Mouse (Mus musculus): ENCODE measurements around the gene Artn.
A peak's percentile ranks its signal among the peaks of the same experiment; 100 is the strongest.

Artn gene

DNA sequence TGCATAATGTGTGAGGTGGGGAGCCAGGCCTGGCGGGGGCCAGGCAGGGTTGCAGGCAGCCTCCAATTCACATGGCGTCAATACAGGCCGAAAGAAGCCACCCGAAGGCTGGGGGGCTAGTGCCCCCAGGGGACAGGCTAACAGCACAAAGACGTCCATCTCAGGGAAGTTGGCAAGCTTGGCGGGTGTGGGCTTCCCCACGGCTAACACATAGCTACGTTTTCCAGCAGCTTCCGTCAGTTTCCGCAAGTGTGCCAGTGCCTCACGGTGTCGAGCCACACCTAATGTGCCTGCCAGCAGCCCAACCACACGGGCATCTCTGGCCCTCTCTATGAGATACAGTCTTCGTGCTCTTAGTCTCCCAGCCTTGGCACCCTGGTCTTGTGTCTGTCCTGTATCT is 39.5 kb downstream of the Artn start:
- no peak for DNase-seq (ENCODE audit: low read depth, low spot score)
- no peaks in the 10 kb centered on the region for H3K27me3 ChIP-seq (ENCODE audit: control insufficient read depth, insufficient read depth, low read length, poor library complexity, severe bottlenecking)
- H3K36me3 ChIP-seq (ENCODE audit: control insufficient read depth, insufficient read depth, low read length, poor library complexity, severe bottlenecking), result peaks cover 2% of the 10 kb centered on the region

DNA sequence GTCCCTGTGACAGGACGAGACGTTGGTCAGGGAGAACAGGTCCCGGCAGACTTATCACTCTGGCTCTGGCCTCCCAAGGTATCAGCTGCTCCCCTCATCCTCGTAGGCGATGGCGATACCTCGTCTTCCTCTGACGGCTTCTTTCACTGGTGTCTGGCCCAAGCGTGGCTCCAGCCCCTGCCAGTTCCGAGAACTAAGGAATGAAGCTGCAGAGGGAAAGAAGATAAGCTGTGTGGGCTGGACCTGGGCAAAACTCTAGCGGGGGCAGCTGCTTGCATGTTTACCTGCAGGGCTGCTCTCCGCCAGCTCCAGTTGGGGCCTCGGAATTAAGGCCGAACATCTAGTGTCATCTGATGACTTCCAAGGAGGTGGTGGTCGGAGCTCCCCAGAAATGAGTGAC is 40.1 kb downstream of the Artn start:
- Histone ChIP-seq H3K36me3 (ENCODE audit: control insufficient read depth, insufficient read depth, low read length, poor library complexity, severe bottlenecking) (peaks cover 3% of the 10 kb centered on the region), H3K27me3 (ENCODE audit: control insufficient read depth, insufficient read depth, low read length, poor library complexity, severe bottlenecking) (no peaks in the 10 kb centered on the region)
- DNase-seq (ENCODE audit: low read depth, low spot score), result no peak

DNA sequence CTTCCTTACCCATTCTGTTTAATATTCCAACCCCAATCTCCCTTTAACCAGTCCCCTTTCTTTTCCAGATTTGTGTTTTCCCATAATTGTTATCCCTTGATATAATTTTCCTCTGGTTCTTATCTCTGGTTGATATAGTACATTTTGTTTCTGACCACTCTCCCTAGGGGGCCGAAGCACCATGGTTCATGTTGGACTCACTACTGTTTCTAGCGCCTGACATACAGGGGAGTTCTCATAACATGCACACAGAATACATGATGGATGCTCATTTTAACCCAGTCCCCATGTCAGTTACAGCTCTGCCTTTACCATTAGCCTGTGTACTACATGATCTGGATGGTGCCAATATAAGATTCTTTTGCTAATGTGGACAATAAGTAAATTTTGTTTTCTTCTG is 41.6 kb downstream of the Artn start:
- no peak for DNase-seq (ENCODE audit: low read depth, low spot score)
- H3K36me3 ChIP-seq (ENCODE audit: control insufficient read depth, insufficient read depth, low read length, poor library complexity, severe bottlenecking), result peaks cover 7% of the 10 kb centered on the region
- H3K27me3 ChIP-seq (ENCODE audit: control insufficient read depth, insufficient read depth, low read length, poor library complexity, severe bottlenecking), result no peaks in the 10 kb centered on the region

DNA sequence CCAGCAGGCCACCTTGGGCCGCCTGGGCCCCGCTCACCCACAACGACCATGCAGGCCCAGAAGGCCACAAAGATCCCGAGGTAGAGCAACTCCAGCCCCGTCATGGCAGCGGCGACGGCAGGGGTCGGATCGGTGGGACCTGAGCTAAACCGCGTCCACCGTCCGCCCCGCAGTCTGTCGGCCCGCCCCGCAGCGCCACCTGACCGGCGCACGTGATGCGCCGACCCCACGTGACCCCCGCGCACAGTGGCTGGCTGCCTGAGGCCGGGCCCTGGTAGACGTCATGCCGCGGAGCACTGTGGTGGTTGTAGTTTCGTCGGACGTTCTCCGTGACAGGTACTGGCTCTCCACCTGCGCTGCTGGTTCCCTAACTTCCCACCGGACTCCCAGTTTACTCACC is 42.4 kb downstream of the Artn start, which contains the start of gene Atp6v0b:
TSS of gene Atp6v0b (minus strand) at position 201 of the 400 bp plus-strand sequence.
- DNase-seq (ENCODE audit: low read depth, low spot score), result peak; percentile 94
- Histone ChIP-seq H3K36me3 (ENCODE audit: control insufficient read depth, insufficient read depth, low read length, poor library complexity, severe bottlenecking) (peaks cover 7% of the 10 kb centered on the region), H3K27me3 (ENCODE audit: control insufficient read depth, insufficient read depth, low read length, poor library complexity, severe bottlenecking) (no peaks in the 10 kb centered on the region)

DNA sequence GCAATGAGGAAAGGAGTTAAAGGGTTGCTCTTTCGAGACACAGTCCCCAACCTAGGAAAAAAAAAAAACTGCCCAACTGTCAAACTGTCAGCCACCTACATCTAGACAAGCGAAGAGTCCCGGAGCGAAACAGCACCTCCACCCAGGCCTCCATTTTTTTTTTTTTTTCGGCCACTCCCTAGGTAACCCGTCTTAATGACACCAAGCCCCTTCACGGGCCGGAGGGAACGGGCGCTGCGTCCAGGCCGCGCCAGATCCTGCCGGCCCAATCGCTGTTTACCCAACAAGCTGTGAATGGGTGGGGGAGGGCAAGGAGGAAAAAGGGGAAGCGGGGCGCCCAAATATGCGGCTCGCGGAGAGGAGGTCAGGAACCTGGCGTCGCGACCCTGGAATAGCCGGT is 42.9 kb downstream of the Artn start:
- no peaks in the 10 kb centered on the region for H3K27me3 ChIP-seq (ENCODE audit: control insufficient read depth, insufficient read depth, low read length, poor library complexity, severe bottlenecking)
- H3K36me3 ChIP-seq (ENCODE audit: control insufficient read depth, insufficient read depth, low read length, poor library complexity, severe bottlenecking), result peaks cover 7% of the 10 kb centered on the region
- DNase-seq (ENCODE audit: low read depth, low spot score), result peak; percentile 60

DNA sequence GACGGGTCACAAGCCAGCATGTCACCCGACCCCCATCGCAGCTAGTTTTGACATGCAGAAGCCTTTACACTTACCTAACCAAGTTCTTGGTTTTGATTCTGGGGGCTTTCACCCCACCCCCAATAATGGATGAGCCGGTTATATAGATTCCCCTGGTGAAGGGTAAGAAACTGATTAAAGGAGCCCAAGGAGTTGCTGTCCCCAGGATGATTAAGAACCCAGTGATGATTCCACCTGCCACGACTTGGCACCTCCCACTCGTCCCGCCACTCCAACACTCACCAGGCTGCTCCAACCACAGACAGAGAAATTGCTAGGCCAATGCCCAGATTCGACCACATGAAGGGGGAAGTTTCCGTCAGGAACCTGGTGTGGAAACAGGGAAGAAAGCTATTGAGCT is 43.6 kb downstream of the Artn start:
- Histone ChIP-seq H3K36me3 (ENCODE audit: control insufficient read depth, insufficient read depth, low read length, poor library complexity, severe bottlenecking) (peaks cover 7% of the 10 kb centered on the region), H3K27me3 (ENCODE audit: control insufficient read depth, insufficient read depth, low read length, poor library complexity, severe bottlenecking) (no peaks in the 10 kb centered on the region)
- DNase-seq (ENCODE audit: low read depth, low spot score), result no peak

DNA sequence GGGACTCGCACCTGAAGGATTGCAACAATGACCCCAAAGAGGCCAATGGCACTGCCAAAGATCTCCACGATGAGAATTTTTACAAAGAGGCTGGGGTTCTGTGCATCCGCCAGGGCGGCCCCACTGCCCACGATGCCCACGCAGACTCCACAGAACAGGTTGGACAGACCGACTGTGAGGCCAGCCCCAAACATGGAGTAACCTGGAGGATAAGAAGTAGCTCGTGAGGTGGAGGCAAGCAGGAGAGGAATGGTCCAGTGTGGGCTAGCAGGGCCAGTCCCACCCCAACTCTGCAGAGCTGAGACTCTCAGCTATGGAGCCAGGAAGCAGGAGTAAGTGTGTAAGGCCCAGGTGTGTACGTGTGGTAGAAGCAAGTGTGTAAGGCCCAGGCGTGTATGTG is 44.5 kb downstream of the Artn start:
- Histone ChIP-seq H3K27me3 (ENCODE audit: control insufficient read depth, insufficient read depth, low read length, poor library complexity, severe bottlenecking) (no peaks in the 10 kb centered on the region), H3K36me3 (ENCODE audit: control insufficient read depth, insufficient read depth, low read length, poor library complexity, severe bottlenecking) (peaks cover 7% of the 10 kb centered on the region)
- no peak for DNase-seq (ENCODE audit: low read depth, low spot score)

DNA sequence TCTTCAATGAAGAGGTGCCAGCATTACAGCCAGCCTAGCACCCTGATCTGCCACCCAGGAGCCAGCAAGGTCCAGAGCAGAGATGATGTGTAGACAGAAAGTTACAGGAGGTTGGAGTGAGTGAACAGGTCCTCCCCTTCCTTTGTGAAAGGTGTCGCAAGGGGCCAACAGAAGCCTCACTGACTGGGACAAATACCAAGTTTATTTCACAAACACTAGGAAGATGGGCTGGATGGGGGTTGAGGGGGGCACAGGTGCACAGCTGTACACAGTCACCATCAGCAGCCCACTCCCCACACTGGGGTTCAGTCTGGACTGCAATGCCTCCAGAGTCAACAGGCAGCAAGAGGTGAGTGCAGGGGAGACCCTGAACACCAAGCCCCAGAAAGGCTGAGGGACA is 45.4 kb downstream of the Artn start:
- no peak for DNase-seq (ENCODE audit: low read depth, low spot score)
- peaks cover 7% of the 10 kb centered on the region for H3K36me3 ChIP-seq (ENCODE audit: control insufficient read depth, insufficient read depth, low read length, poor library complexity, severe bottlenecking)
- H3K27me3 ChIP-seq (ENCODE audit: control insufficient read depth, insufficient read depth, low read length, poor library complexity, severe bottlenecking), result no peaks in the 10 kb centered on the region

DNA sequence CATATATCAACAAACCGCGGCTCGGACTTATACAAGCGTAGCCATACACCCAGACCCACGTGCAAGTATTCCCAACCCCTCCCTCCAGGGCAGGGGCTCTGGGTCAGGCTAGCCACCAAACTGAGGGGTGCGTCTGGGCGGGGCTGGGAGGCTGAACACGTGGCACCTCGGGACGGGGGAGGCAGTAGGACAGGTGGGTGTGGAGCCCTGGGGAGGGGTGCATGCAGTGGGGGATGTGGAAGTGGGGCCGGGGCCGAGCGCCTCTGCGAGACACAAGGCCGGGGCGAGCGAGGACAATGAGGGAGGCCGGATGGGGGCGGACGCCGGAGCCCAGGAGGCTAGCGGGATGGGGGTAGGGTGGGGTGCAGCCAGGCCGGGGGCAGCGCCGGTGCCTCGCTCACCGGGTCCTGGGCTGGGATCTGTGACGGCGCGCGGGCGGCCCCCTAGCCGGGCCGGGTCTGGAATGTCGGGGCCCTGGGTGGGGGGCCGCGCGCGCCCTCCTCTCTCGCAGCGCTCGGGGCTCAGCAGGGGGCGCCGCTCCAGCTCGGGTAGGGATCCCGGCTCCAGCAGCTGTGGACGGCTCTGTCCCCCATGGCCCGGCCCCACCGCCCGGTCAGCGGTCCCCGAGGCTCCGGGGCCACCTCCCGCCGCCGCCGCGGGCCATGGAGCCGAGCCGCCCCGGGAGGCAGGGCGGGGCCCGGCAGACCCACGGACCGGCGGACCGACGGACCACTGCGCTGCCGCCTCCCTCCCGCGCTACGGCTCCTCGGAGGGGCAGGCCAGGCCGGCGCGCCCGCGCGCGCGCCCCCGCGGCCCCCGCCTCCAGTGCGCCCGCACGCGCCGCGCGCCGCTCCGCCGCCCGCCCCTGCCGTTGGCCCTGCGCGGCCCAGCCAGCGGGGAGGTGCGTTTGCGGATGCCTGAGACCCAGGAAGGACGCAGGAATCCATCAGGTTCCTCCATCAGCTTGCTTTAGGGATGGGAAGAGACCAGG is 46.6 kb downstream of the Artn start, which contains the start of gene B4galt2:
TSS of gene B4galt2 (minus strand) at position 787 of the 991 bp plus-strand sequence.
- peak; percentile 18 for DNase-seq (ENCODE audit: low read depth, low spot score)
- peaks cover 7% of the 10 kb centered on the region for H3K36me3 ChIP-seq (ENCODE audit: control insufficient read depth, insufficient read depth, low read length, poor library complexity, severe bottlenecking)
- H3K27me3 ChIP-seq (ENCODE audit: control insufficient read depth, insufficient read depth, low read length, poor library complexity, severe bottlenecking), result no peaks in the 10 kb centered on the region

DNA sequence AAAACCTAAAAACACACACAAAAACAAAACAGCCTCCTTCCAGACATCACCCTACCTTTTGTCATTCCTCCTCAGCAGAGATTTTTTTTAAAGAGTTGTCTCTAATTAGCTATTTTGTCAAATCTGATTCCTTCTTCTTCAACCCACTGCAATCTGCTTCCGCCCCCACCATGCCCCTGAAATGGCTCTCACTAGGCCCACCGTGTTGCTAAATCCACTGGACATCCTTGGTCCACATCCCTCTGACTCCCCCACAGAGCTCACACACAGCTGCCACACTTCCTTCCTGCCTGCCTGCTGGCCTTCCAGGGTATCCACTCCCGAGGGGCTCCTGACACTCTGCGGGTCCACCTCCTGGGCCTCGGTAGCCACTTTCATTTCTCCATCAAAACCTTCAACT is 50.9 kb downstream of the Artn start:
- no peaks in the 10 kb centered on the region for H3K27me3 ChIP-seq (ENCODE audit: control insufficient read depth, insufficient read depth, low read length, poor library complexity, severe bottlenecking)
- no peaks in the 10 kb centered on the region for H3K36me3 ChIP-seq (ENCODE audit: control insufficient read depth, insufficient read depth, low read length, poor library complexity, severe bottlenecking)
- no peak for DNase-seq (ENCODE audit: low read depth, low spot score)

DNA sequence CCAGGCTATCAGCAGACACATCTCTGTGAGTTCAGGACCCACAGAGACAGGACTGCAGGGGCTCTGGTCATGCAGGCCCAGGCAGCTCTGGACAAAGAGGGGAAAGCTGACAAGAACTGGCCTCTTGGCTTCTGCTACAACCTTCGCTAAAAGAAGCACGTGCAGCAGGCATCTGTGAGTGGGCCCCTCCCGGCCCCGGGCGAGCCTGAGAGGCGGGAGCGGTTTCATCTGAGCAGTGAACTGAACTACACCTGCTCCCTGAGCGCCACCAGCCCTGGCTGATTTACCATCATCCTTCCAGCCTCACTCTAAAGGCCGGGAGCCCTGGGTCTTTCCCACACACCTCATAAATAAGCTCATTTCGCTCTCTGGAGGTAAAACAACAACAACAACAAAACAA is 51.3 kb downstream of the Artn start:
- no peak for DNase-seq (ENCODE audit: low read depth, low spot score)
- Histone ChIP-seq H3K36me3 (ENCODE audit: control insufficient read depth, insufficient read depth, low read length, poor library complexity, severe bottlenecking) (no peaks in the 10 kb centered on the region), H3K27me3 (ENCODE audit: control insufficient read depth, insufficient read depth, low read length, poor library complexity, severe bottlenecking) (no peaks in the 10 kb centered on the region)

Measured in splenic B cell, adult 2 months (primary cell).